Mouse (Mus musculus) forebrain, postnatal 0 days (tissue): Measurements from ENCODE around the gene Irgc1. TPM values are rescaled to one million over a fixed set of nuclear protein-coding genes. Genes with fewer than 3 reads are reported as not detected.

ENCODE experiments used
- ATAC-seq: fragments of 200-750 bp; cut with Nextera tagmentation; 2 replicates; pipeline ENCODE4 v1.8.0; 2017; ENCODE audit warnings: mild to moderate bottlenecking, moderate library complexity
- DNase-seq: peaks from one replicate; pipeline ENCODE4 v3.0.0-alpha.2; 2015
- H3K27ac ChIP-seq: fragments of 300-500 bp; sonication (generic); 2 replicates; pipeline ENCODE4 v1.5.1; 2014; ENCODE audit warnings: low read depth, mild to moderate bottlenecking, antibody characterized with exemption, low read length, moderate library complexity, mixed read lengths
- H3K27me3 ChIP-seq: fragments of 300-500 bp; sonication (generic); 2 replicates; pipeline ENCODE4 v1.6.1; 2014; ENCODE audit warnings: mild to moderate bottlenecking, low read length, mixed read lengths; ENCODE audit not compliant: insufficient read depth
- H3K36me3 ChIP-seq: fragments of 300-500 bp; sonication (generic); 2 replicates; pipeline ENCODE4 v1.6.1; 2014; ENCODE audit warnings: mild to moderate bottlenecking, moderate library complexity; ENCODE audit not compliant: insufficient read depth
- H3K4me1 ChIP-seq: fragments of 300-500 bp; sonication (generic); 2 replicates; pipeline ENCODE4 v1.6.1; 2014; ENCODE audit warnings: antibody characterized with exemption; ENCODE audit not compliant: insufficient read depth
- H3K4me2 ChIP-seq: fragments of 300-500 bp; sonication (generic); 2 replicates; pipeline ENCODE4 v1.6.1; 2014; ENCODE audit warnings: low read depth, mild to moderate bottlenecking, moderate library complexity
- H3K4me3 ChIP-seq: fragments of 300-500 bp; sonication (generic); 2 replicates; pipeline ENCODE4 v1.5.1; 2014; ENCODE audit warnings: low read depth, low read length, mixed read lengths
- H3K9ac ChIP-seq: fragments of 300-500 bp; sonication (generic); 2 replicates; pipeline ENCODE4 v1.6.1; 2014; ENCODE audit warnings: mild to moderate bottlenecking
- H3K9me3 ChIP-seq: fragments of 300-500 bp; sonication (generic); 2 replicates; pipeline ENCODE4 v1.6.1; 2016; ENCODE audit warnings: low read length
- CTCF ChIP-seq: sonication (generic); IDR thresholded peaks from 2 replicates; pipeline ENCODE4 v1.5.1; 2016; ENCODE audit warnings: antibody characterized with exemption, control low read depth, low read depth
- WGBS: fragments of 180-500 bp; shearing (Covaris S2); extraction: QIAGEN DNeasy Blood & Tissue Kit; methylation state at CpG from one replicate; pipeline ENCODE4 v1.1.7; 2014; 5-methylcytosine and 5-hydroxymethylcytosine counted together
- polyA plus RNA-seq: library from polyadenylated mRNA; unstranded; fragments of >200 nt; fragmentation: Nextera tagmentation; extraction: Ambion mirVana; gene quantifications from 2 replicates; pipeline ENCODE4 v1.2.1, GENCODE M21; 2015
- total RNA-seq: library from RNA; depleted of rRNA; stranded (reverse); fragments of >200 nt; gene quantifications from 2 replicates; pipeline ENCODE4 v1.2.3, GENCODE M21; 2014

Gene Irgc1
- total and polyA plus RNA-seq, 2 experiments from 2014 or later, result not detected

DNA sequence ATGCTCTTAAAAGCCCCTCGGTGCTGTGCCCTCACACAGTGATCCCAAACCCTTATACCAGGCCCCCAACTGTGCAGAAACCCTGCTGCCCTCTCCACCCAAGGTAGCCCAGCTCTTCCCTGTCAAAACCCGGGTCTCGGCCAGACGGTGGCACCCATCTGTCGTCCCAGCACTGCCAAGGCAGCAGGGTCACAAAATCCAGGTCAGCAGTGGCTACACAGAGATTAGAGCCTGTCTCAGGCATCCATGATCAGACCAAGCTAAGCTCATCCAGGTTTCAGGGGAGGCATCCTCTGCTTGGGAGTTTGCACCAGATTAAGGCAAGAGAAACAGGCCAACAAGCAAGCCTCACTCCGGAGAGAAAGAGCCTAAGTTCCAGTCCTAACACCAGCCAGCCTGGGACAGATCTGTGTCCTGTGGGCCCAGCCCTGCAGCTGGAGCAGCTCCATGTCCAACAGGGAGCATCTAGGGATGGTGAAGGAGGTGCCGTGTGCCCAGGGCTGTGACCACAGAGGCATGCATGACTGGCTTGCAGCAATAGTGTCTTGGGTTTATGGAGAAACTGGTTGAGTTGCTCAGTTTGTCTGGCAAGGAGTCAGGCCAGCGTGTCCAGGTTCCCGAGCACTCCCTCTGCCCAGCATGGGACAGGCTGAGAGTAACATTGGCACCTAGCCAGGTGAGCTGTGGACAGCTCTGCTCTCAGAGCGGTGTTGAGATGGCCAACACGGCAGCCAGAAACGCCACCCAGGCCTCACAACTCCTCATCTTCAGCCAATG is 28.0 kb downstream of the Irgc1 start:
- Histone ChIP-seq H3K27me3 (no peaks in the 10 kb centered on the region), H3K27ac (no peak overlapping the region), H3K9me3 (no peaks in the 10 kb centered on the region), H3K36me3 (peaks cover 24% of the 10 kb centered on the region; the same call in 1 of the 2 replicates), H3K4me1 (no peaks in the 10 kb centered on the region), H3K9ac (no peak overlapping the region), H3K4me2 (no peak overlapping the region), H3K4me3 (no peak overlapping the region)
- 0 out of 2 replicates have a peak, but pooled peaks have one; percentile 5 for ATAC-seq
- 76% methylated on average over 12 of the region's 12 CpGs for WGBS
- DNase-seq, result no peak
- TF ChIP-seq CTCF, result no peak

DNA sequence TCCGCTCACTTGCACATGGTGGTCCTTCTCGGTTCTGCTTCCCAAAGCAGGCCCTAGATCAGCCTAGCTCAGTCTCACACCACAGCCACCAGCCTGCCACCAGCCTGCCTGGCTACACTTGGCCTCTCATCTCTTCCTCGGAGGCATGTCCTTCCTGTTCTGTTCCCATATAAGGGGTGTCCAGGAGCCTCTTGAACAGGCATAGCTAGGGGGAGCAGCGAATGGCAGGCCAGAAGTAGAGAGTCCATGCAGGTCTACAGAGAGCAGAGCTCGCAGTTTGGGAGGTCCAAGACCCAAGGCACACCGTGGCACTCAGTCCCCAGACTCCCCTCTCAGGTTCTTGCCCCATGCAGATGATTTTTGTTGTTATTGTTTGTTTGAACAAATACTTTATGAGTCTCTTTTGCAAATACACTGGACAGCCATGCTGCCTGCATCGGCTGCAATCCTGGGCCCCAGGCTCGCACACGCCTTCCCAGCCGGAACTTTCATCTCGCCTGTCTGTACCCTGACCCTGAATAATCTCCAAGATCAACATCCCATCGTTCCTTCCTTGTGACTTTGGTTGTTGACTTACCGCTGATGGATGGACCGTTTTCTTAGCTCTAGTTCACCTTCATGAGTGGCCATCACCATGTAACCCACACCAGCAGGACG is 28.9 kb downstream of the Irgc1 start:
- H3K9me3 ChIP-seq, result no peaks in the 10 kb centered on the region
- no peaks in the 10 kb centered on the region for H3K27me3 ChIP-seq
- no peaks in the 10 kb centered on the region for H3K4me1 ChIP-seq
- H3K4me3 ChIP-seq, result no peak overlapping the region
- DNase-seq (no peak), ATAC-seq (no peak)
- H3K9ac ChIP-seq, result no peak overlapping the region
- no peak for TF ChIP-seq CTCF
- no peak overlapping the region for H3K4me2 ChIP-seq
- 91% methylated on average over 15 of the region's 15 CpGs for WGBS
- H3K27ac ChIP-seq, result no peak overlapping the region
- peaks cover 24% of the 10 kb centered on the region; the same call in 1 of the 2 replicates for H3K36me3 ChIP-seq

DNA sequence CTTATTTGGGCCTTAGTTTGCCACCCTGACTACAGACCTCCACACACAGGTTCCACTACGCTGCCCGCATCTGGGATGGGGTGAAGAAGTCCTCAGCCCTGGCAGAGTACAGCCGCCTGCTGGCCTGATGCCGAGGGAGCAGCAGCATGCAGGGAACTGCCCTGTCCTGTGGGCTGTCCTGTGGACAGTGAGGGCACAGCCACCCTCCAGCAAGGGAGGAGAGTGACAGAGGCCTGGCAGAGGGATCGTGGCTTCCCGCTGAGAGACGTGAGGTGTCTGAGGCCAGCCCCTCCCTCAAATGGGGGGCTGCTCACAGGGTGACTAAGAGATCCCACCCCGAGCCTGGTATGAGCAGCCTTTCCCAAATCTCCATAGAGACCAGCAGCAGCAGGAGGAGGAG is 29.8 kb downstream of the Irgc1 start:
- H3K9ac ChIP-seq, result no peak overlapping the region
- H3K9me3 ChIP-seq, result no peaks in the 10 kb centered on the region
- peaks cover 27% of the 10 kb centered on the region; the same call in 1 of the 2 replicates for H3K36me3 ChIP-seq
- H3K4me1 ChIP-seq, result no peaks in the 10 kb centered on the region
- 0 out of 2 replicates have a peak, but pooled peaks have one; percentile 12 for ATAC-seq
- H3K4me3 ChIP-seq, result no peak overlapping the region
- no peak overlapping the region for H3K4me2 ChIP-seq
- H3K27ac ChIP-seq, result no peak overlapping the region
- TF ChIP-seq CTCF, result no peak
- no peaks in the 10 kb centered on the region for H3K27me3 ChIP-seq
- DNase-seq, result no peak
- 76% methylated on average over 8 of the region's 8 CpGs for WGBS

DNA sequence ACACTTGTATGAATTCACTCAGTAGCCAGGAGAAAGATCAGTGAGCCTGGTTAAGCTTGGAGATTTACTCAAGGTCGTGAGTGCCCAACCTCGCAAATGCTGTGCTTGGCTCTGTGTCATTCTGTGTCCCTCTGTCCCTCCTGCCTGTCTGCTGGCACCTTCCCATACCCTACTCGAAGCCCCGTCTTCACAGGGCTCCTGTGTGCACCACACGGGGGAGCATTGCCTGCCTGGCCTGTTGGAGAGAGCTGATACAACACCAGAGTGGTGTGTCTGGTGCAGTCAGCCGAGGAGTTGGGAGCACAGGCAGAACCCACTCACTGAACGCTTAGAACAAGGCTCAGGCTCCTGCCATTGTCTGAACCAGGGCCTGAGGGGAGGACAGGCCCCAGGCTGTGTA is 30.4 kb downstream of the Irgc1 start:
- 61% methylated on average over 7 of the region's 7 CpGs for WGBS
- no peak overlapping the region for H3K9ac ChIP-seq
- no peak overlapping the region for H3K4me2 ChIP-seq
- ATAC-seq (0 out of 2 replicates have a peak, but pooled peaks have one; percentile 16), DNase-seq (no peak)
- peaks cover 32% of the 10 kb centered on the region; the same call in 1 of the 2 replicates for H3K36me3 ChIP-seq
- TF ChIP-seq CTCF, result peak; percentile 39
- H3K4me3 ChIP-seq, result no peak overlapping the region
- H3K27ac ChIP-seq, result no peak overlapping the region
- no peaks in the 10 kb centered on the region for H3K27me3 ChIP-seq
- H3K9me3 ChIP-seq, result no peaks in the 10 kb centered on the region
- no peaks in the 10 kb centered on the region for H3K4me1 ChIP-seq

DNA sequence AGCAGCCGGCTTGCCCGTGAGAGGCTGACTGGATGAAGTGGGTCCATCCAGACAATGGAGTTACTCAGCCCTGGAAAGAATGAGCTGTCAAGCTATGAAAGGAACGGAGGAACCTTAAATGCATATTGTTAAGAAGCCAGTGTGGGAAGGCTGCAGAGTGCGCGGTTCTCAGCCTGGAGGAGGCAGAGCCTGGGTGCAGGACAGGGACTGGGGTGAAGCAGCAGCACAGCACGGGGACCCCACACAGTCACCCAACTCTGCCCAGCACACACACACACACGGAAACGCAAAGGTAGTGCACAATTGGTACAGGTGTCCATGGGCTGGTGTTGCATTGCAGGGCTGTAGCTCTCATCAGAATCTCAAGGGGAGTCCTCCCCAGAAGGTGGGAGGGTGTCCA is 32.5 kb downstream of the Irgc1 start:
- 36% methylated on average over 8 of the region's 8 CpGs for WGBS
- H3K4me1 ChIP-seq, result no peaks in the 10 kb centered on the region
- H3K9me3 ChIP-seq, result no peaks in the 10 kb centered on the region
- H3K9ac ChIP-seq, result no peak overlapping the region
- H3K27ac ChIP-seq, result no peak overlapping the region
- no peak overlapping the region for H3K4me2 ChIP-seq
- no peak overlapping the region for H3K4me3 ChIP-seq
- ATAC-seq (peak; percentile 12; the same call in 1 of the 2 replicates), DNase-seq (no peak)
- no peak for TF ChIP-seq CTCF
- peaks cover 35% of the 10 kb centered on the region; the same call in 1 of the 2 replicates for H3K36me3 ChIP-seq
- no peaks in the 10 kb centered on the region for H3K27me3 ChIP-seq

- no peak overlapping the region for H3K4me2 ChIP-seq
- no peaks in the 10 kb centered on the region for H3K9me3 ChIP-seq
- no peak for TF ChIP-seq CTCF
- H3K36me3 ChIP-seq, result peaks cover 11% of the 10 kb centered on the region; the same call in 1 of the 2 replicates
- H3K27me3 ChIP-seq, result no peaks in the 10 kb centered on the region
- WGBS, result 85% methylated on average over 7 of the region's 7 CpGs
- no peak overlapping the region for H3K4me3 ChIP-seq
- no peak for ATAC-seq
- H3K27ac ChIP-seq, result no peak overlapping the region
- DNase-seq, result no peak
- no peak overlapping the region for H3K9ac ChIP-seq
- no peaks in the 10 kb centered on the region for H3K4me1 ChIP-seq
These were observed 36.8 kb downstream of the Irgc1 start for GRCm38 (mm10) chr7:24415261-24415660.

DNA sequence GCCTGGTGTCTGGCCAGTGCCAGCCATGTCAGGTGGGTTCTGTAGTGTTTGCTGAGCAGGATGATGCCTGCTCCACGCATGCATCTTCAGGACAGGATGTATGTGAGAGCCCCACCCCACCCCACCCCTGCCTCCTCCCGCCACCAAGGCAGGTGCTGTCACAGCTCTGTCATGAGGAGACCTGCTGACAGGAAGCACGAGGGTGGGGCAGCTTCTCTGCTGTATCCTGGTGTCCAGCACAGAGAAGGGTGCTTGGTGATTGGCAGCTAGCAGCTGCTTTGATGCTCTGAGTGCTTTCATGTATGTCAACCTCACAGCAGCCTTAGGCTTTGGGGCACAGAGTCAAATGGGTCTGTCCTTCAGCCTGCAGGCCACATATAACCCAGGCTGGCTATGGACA is 38.5 kb downstream of the Irgc1 start:
- H3K27ac ChIP-seq, result no peak overlapping the region
- ATAC-seq, result no peak

More for the DNA sequence above, 38.5 kb downstream of the Irgc1 start:
- DNase-seq, result no peak
- Histone ChIP-seq H3K9ac (no peak overlapping the region), H3K9me3 (no peaks in the 10 kb centered on the region), H3K27me3 (no peaks in the 10 kb centered on the region), H3K4me2 (no peak overlapping the region), H3K36me3 (peaks cover 11% of the 10 kb centered on the region; the same call in 1 of the 2 replicates), H3K4me3 (no peak overlapping the region), H3K4me1 (no peaks in the 10 kb centered on the region)
- TF ChIP-seq CTCF, result no peak
- WGBS, result 87% methylated on average over 3 of the region's 3 CpGs
